ENCODE assay signal across 33 mouse cellular contexts in the genomic region with DNA sequence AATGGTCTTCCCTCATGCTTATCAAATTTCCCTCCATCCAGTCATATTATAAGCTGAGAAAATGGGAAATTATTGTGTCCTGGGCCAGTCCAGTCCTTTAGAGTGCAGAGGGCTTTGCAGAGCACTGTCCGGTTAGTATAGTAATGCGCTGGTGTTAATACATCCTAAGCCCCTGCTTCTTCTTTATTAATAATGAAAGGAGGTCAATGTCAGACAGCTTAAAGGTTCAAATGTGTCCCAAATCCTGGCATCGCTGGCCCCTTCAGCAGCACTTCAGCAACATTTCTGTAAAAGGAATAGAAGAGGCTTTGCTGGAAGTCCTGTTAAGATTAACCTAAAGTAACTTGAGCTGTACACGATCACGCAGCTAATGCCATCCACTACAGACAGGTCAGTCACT. TPM values are rescaled to one million over a fixed set of nuclear protein-coding genes. Genes with fewer than 3 reads are reported as not detected.
"Had no signal": no experiment of that assay in that cellular context is flagged by ENCODE, and none has a peak within 500 bp of the region (broad histone marks: within the 10 kb centered on the region; RNA-seq: fewer than 3 reads in every experiment).

No protein-coding gene starts in this region.

- H3K9ac ChIP-seq: limb, embryonic 12.5 days; limb, embryonic 13.5 days; limb, embryonic 15.5 days; liver, embryonic 12.5 days; liver, embryonic 13.5 days; liver, embryonic 14.5 days; liver, embryonic 15.5 days; liver, postnatal 0 days; lung, embryonic 14.5 days; lung, embryonic 15.5 days; midbrain, embryonic 12.5 days; midbrain, embryonic 13.5 days had no signal

- H3K9me3 ChIP-seq: limb, embryonic 10.5 days; limb, embryonic 12.5 days; limb, embryonic 13.5 days; limb, embryonic 15.5 days; liver, embryonic 12.5 days; liver, embryonic 13.5 days; liver, embryonic 15.5 days; lung, embryonic 15.5 days; megakaryocyte, embryonic 14.5 days; midbrain, embryonic 12.5 days; midbrain, embryonic 13.5 days had no signal

- ATAC-seq: liver, embryonic 12.5 days; liver, postnatal 0 days; lung, postnatal 0 days; midbrain, embryonic 13.5 days; midbrain, embryonic 16.5 days had no signal

- H3K27me3 ChIP-seq: limb, embryonic 12.5 days; limb, embryonic 13.5 days; limb, embryonic 15.5 days; liver, embryonic 12.5 days; liver, embryonic 13.5 days; liver, embryonic 15.5 days; lung, embryonic 15.5 days; midbrain, embryonic 12.5 days; midbrain, embryonic 13.5 days had no signal

- H3K36me3 ChIP-seq: lung, embryonic 15.5 days had no signal

- DNase-seq: left cerebral cortex, postnatal 4 days; liver; liver, embryonic 13.5 days; liver, postnatal 0 days; lung, adult 18-20 months; lung, adult 2 months; lung, embryonic 14.5 days; lung, postnatal 10 days; lung, postnatal 14 days; lung, postnatal 36 days; lung, postnatal 4 days; midbrain, embryonic 14.5 days had no signal

- H3K27ac ChIP-seq: left cerebral cortex, adult 2 months; limb, embryonic 10.5 days; limb, embryonic 12.5 days; limb, embryonic 13.5 days; limb, embryonic 15.5 days; liver, embryonic 12.5 days; liver, embryonic 13.5 days; liver, embryonic 14.5 days; liver, embryonic 15.5 days; lung, embryonic 15.5 days; macrophage; midbrain, embryonic 10.5 days; midbrain, embryonic 12.5 days; midbrain, embryonic 13.5 days had no signal

- H3K4me2 ChIP-seq: limb, embryonic 12.5 days; limb, embryonic 13.5 days; limb, embryonic 15.5 days; liver, embryonic 11.5 days; liver, embryonic 12.5 days; liver, embryonic 13.5 days; liver, embryonic 15.5 days; lung, embryonic 14.5 days; lung, embryonic 15.5 days; midbrain, embryonic 12.5 days; midbrain, embryonic 13.5 days had no signal

- H3K4me3 ChIP-seq: left cerebral cortex, adult 2 months; limb, embryonic 10.5 days; limb, embryonic 12.5 days; limb, embryonic 13.5 days; limb, embryonic 15.5 days; liver, embryonic 12.5 days; liver, embryonic 13.5 days; liver, embryonic 15.5 days; lung, embryonic 15.5 days; megakaryocyte, embryonic 14.5 days; midbrain, embryonic 10.5 days; midbrain, embryonic 12.5 days; midbrain, embryonic 13.5 days; myocyte had no signal

RNA-seq across cellular contexts. Expression of gene Aknad1, which starts 28.2 kb away (rescaled TPM):
- polyA plus RNA-seq: liver, adult 2 months; lung, embryonic 16.5 days; macrophage; midbrain, embryonic 10.5 days; midbrain, embryonic 13.5 days; midbrain, embryonic 14.5 days; midbrain, embryonic 16.5 days; midbrain, postnatal 0 days had no signal
